Mouse (Mus musculus): ENCODE measurements around the gene Pex1.

- TF ChIP-seq CTCF (IDR thresholded peaks at IDR 0.05; ENCODE audit: low read depth, low read length) = no peak
- no peak for TF ChIP-seq TAL1 (conservative IDR thresholded peaks at IDR 0.05; ENCODE audit: low read depth, low read length)
- no peak for TF ChIP-seq GATA1 (IDR thresholded peaks at IDR 0.05; ENCODE audit: borderline replicate concordance, low read length)
- no peak for TF ChIP-seq POLR2AphosphoS5 (IDR thresholded peaks at IDR 0.05; ENCODE audit: insufficient replicate concordance, low read depth, low read length)
- TF ChIP-seq GATA2 (IDR thresholded peaks at IDR 0.05; ENCODE audit: borderline replicate concordance, low read depth, low read length) = no peak
Measured at GRCm38 (mm10) chr5:3595693-3596398, at the start of gene Pex1.
